Mouse (Mus musculus) gastrocnemius, adult 2 months (tissue): Measurements from ENCODE around the gene Apof. TPM values are rescaled to one million over a fixed set of nuclear protein-coding genes. Genes with fewer than 3 reads are reported as not detected.
"Not testable (repeated sequence)": the region's sequence is repeated elsewhere in the genome, so short reads cannot be mapped to it uniquely, and the experiment has no call there.

Source experiments
- DNase-seq: peaks from one replicate; pipeline ENCODE4 v3.0.0; 2022
- H3K27ac ChIP-seq: fragments of 200-600 bp; 2 replicates; pipeline ENCODE4 v1.8.1; 2022; ENCODE audit warnings: mild to moderate bottlenecking
- H3K4me3 ChIP-seq: fragments of 200-600 bp; 2 replicates; pipeline ENCODE4 v1.8.1; 2022; ENCODE audit warnings: mild to moderate bottlenecking, moderate library complexity
- CTCF ChIP-seq: fragments of 200-600 bp; IDR thresholded peaks from 2 replicates; pipeline ENCODE4 v1.8.1; 2022; ENCODE audit warnings: antibody characterized with exemption, mild to moderate bottlenecking, moderate library complexity
- intact Hi-C: fragments of 180-260 bp; cut with DNase I; formaldehyde crosslinking; loops from one replicate; pipeline ENCODE4 v1.15.1; 2025
- total RNA-seq, 2 experiments: library from RNA; stranded (reverse); gene quantifications; 2 replicates each; pipeline ENCODE4 v1.2.3; 2021

Gene Apof
- total RNA-seq, 2 experiments from 2014 or later = not detected

- TF ChIP-seq CTCF = peak; percentile 87
- peak; percentile 74 for DNase-seq
- Histone ChIP-seq H3K27ac (no peak overlapping the region), H3K4me3 (no peak overlapping the region)
- intact Hi-C loops = loop anchor here (2.0 kb wide), 1 partner anchor 71 kb away; no protein-coding TSS in a partner anchor
These were observed 15.4 kb downstream of the Apof start for GRCm38 (mm10) chr10:128283604-128284579.

GRCm38 (mm10) chr10:128290594-128290993, 22.1 kb downstream of the Apof start:
- H3K4me3 ChIP-seq = peak overlapping the region; percentile 17
- DNase-seq = peak; percentile 71
- intact Hi-C loops = not testable (repeated sequence)
- peak overlapping the region; percentile 56 for H3K27ac ChIP-seq

GRCm38 (mm10) chr10:128296370-128297090, 28.1 kb downstream of the Apof start:
- Histone ChIP-seq H3K4me3 (no peak overlapping the region), H3K27ac (no peak overlapping the region)
- TF ChIP-seq CTCF = no peak
- intact Hi-C loops = no loop called here
- no peak for DNase-seq

- intact Hi-C loops = no loop called here
- DNase-seq = no peak
- Histone ChIP-seq H3K27ac (no peak overlapping the region), H3K4me3 (no peak overlapping the region)
- no peak for TF ChIP-seq CTCF
These were observed 28.8 kb downstream of the Apof start for GRCm38 (mm10) chr10:128297221-128297620.

GRCm38 (mm10) chr10:128297622-128298021, 29.2 kb downstream of the Apof start:
- Histone ChIP-seq H3K27ac (no peak overlapping the region), H3K4me3 (no peak overlapping the region)
- DNase-seq = no peak
- TF ChIP-seq CTCF = no peak
- intact Hi-C loops = no loop called here

- intact Hi-C loops = no loop called here
- no peak for DNase-seq
- no peak for TF ChIP-seq CTCF
- no peak overlapping the region for H3K27ac ChIP-seq
- H3K4me3 ChIP-seq = no peak overlapping the region
These were observed 29.8 kb downstream of the Apof start for GRCm38 (mm10) chr10:128298243-128298642.

GRCm38 (mm10) chr10:128298702-128299171, 30.3 kb downstream of the Apof start, which contains the start of gene Il23a:
Gene Il23a, minus strand, starts transcription at chr10:128298752.
- intact Hi-C loops = no loop called here
- DNase-seq = no peak
- no peak within 1 kb of the TSS for H3K4me3 ChIP-seq
- no peak for TF ChIP-seq CTCF
- no peak within 1 kb of the TSS for H3K27ac ChIP-seq

- H3K4me3 ChIP-seq = peak overlapping the region; percentile 72
- intact Hi-C loops = no loop called here
- DNase-seq = no peak
- no peak for TF ChIP-seq CTCF
- H3K27ac ChIP-seq = peak overlapping the region; percentile 100
These were observed 33.9 kb downstream of the Apof start for GRCm38 (mm10) chr10:128302357-128302756.

GRCm38 (mm10) chr10:128302785-128303125, 34.3 kb downstream of the Apof start:
- H3K27ac ChIP-seq = peak overlapping the region; percentile 100
- no peak for TF ChIP-seq CTCF
- peak overlapping the region; percentile 72 for H3K4me3 ChIP-seq
- intact Hi-C loops = no loop called here
- DNase-seq = no peak

- TF ChIP-seq CTCF = no peak
- Histone ChIP-seq H3K27ac (peak within 1 kb of the TSS; percentile 100), H3K4me3 (peak within 1 kb of the TSS; percentile 72)
- intact Hi-C loops = no loop called here
- DNase-seq = peak; percentile 99
These were observed 34.9 kb downstream of the Apof start, which contains the start of gene Pan2 for GRCm38 (mm10) chr10:128303126-128304021. Gene Pan2, plus strand, starts transcription at chr10:128303335.

- no peak for TF ChIP-seq CTCF
- intact Hi-C loops = no loop called here
- no peak overlapping the region for H3K4me3 ChIP-seq
- H3K27ac ChIP-seq = no peak overlapping the region
- DNase-seq = no peak
These were observed 41.2 kb downstream of the Apof start for GRCm38 (mm10) chr10:128309654-128310053.

- H3K4me3 ChIP-seq = no peak overlapping the region
- no peak for TF ChIP-seq CTCF
- H3K27ac ChIP-seq = no peak overlapping the region
- intact Hi-C loops = no loop called here
- no peak for DNase-seq
These were observed 41.7 kb downstream of the Apof start for GRCm38 (mm10) chr10:128310177-128310576.
